Mouse (Mus musculus) midbrain, postnatal 0 days (tissue): ENCODE data around the gene Jtb. TPM values are rescaled to one million over a fixed set of nuclear protein-coding genes. Genes with fewer than 3 reads are reported as not detected.

Experiments
- ATAC-seq: fragments of 200-750 bp; cut with Nextera tagmentation; 2 replicates; pipeline ENCODE4 v1.8.0; 2017; ENCODE audit warnings: moderate number of reproducible peaks, mild to moderate bottlenecking, moderate TSS enrichment, moderate library complexity; ENCODE audit not compliant: low FRiP score
- DNase-seq: peaks from one replicate; pipeline ENCODE4 v3.0.0-alpha.2; 2015; ENCODE audit warnings: low spot score
- H3K27ac ChIP-seq: fragments of 300-500 bp; sonication (generic); 2 replicates; pipeline ENCODE4 v1.5.1; 2014; ENCODE audit warnings: low read depth, mild to moderate bottlenecking, low read length, mixed read lengths
- H3K27me3 ChIP-seq: fragments of 300-500 bp; sonication (generic); 2 replicates; pipeline ENCODE4 v1.6.1; 2014; ENCODE audit warnings: low read length, control low read depth, mixed read lengths; ENCODE audit not compliant: insufficient read depth
- H3K36me3 ChIP-seq: fragments of 300-500 bp; sonication (generic); 2 replicates; pipeline ENCODE4 v1.6.1; 2014; ENCODE audit warnings: low read length, control low read depth, mixed read lengths; ENCODE audit not compliant: insufficient read depth
- H3K4me1 ChIP-seq: fragments of 300-500 bp; sonication (generic); 2 replicates; pipeline ENCODE4 v1.6.1; 2014; ENCODE audit warnings: mild to moderate bottlenecking, control low read depth, antibody characterized with exemption, low read length, mixed read lengths; ENCODE audit not compliant: insufficient read depth
- H3K4me2 ChIP-seq: fragments of 300-500 bp; sonication (generic); 2 replicates; pipeline ENCODE4 v1.6.1; 2014; ENCODE audit warnings: low read depth, mild to moderate bottlenecking, low read length, mixed read lengths; ENCODE audit not compliant: poor library complexity, severe bottlenecking
- H3K4me3 ChIP-seq: fragments of 300-500 bp; sonication (generic); 2 replicates; pipeline ENCODE4 v1.5.1; 2014; ENCODE audit warnings: low read depth, mild to moderate bottlenecking, low read length, moderate library complexity
- H3K9ac ChIP-seq: fragments of 300-500 bp; sonication (generic); replicated peaks from 2 replicates; pipeline ENCODE4 v1.6.1; 2014; ENCODE audit warnings: mild to moderate bottlenecking, low read length, moderate library complexity, mixed read lengths; ENCODE audit not compliant: poor library complexity, severe bottlenecking
- H3K9me3 ChIP-seq: fragments of 300-500 bp; sonication (generic); 2 replicates; pipeline ENCODE4 v1.6.1; 2016; ENCODE audit warnings: low read length, control low read depth
- CTCF ChIP-seq: IDR thresholded peaks from 2 replicates; pipeline ENCODE4 v1.5.1; 2016; ENCODE audit warnings: antibody characterized with exemption, mild to moderate bottlenecking
- whole genome bisulfite sequencing: fragments of 180-500 bp; shearing (Covaris S2); extraction: QIAGEN DNeasy Blood & Tissue Kit; methylation state at CpG from one replicate; pipeline ENCODE4 v1.1.7; 2014; 5-methylcytosine and 5-hydroxymethylcytosine counted together
- polyA plus RNA-seq: library from polyadenylated mRNA; unstranded; fragments of >200 nt; fragmentation: Nextera tagmentation; extraction: Ambion mirVana; gene quantifications from 2 replicates; pipeline ENCODE4 v1.2.1, GENCODE M21; 2015
- total RNA-seq: library from RNA; depleted of rRNA; stranded (reverse); fragments of >200 nt; gene quantifications from 2 replicates; pipeline ENCODE4 v1.2.3, GENCODE M21; 2014

The Jtb gene
- total and polyA plus RNA-seq, 2 experiments from 2014 or later, result 39.1 to 123 TPM

- Histone ChIP-seq H3K4me1 (peaks cover 9% of the 10 kb centered on the region), H3K4me3 (no peak overlapping the region), H3K9ac (no peak overlapping the region), H3K4me2 (no peak overlapping the region), H3K36me3 (peaks cover 60% of the 10 kb centered on the region), H3K27ac (no peak overlapping the region), H3K9me3 (no peaks in the 10 kb centered on the region), H3K27me3 (no peaks in the 10 kb centered on the region)
- 96% methylated on average over 4 of the region's 4 CpGs for whole genome bisulfite sequencing
- TF ChIP-seq CTCF, result no peak
- DNase-seq (no peak), ATAC-seq (no peak)
Measured at GRCm38 (mm10) chr3:90258521-90258920, 27.1 kb downstream of the Jtb start.

DNA sequence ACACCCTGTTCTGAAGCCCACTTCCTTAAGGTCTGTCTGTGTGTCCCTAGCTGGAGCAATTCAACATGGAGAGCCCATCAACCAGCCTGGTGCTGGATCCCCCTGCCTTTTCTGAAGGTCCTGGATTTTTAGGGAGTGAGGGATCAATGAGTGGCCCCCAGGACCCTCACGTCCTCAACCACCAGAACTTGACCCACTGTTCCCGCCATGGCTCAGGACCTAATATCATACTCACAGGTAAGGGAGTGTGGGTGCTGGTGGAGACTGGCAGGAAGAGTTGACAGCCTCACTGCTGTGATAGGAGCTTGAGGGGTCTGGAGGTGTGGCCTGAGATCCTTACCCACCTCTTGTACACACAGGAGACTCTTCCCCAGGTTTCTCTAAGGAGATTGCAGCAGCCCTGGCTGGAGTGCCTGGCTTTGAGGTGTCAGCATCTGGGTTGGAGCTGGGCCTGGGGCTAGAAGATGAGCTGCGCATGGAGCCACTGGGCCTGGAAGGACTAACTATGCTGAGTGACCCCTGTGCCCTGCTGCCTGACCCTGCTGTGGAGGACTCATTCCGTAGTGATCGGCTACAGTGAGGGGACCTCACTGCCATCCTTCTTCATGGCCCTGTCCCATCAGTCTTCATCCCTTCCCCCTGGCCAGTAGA, 31.8 kb downstream of the Jtb start:
- Histone ChIP-seq H3K27me3 (no peaks in the 10 kb centered on the region), H3K4me1 (peaks cover 11% of the 10 kb centered on the region), H3K9me3 (no peaks in the 10 kb centered on the region), H3K36me3 (peaks cover 58% of the 10 kb centered on the region), H3K4me3 (no peak overlapping the region), H3K9ac (no peak overlapping the region), H3K27ac (no peak overlapping the region), H3K4me2 (no peak overlapping the region)
- DNase-seq, result no peak
- TF ChIP-seq CTCF, result no peak
- ATAC-seq, result no peak
- 90% methylated on average over 5 of the region's 5 CpGs for WGBS

DNA sequence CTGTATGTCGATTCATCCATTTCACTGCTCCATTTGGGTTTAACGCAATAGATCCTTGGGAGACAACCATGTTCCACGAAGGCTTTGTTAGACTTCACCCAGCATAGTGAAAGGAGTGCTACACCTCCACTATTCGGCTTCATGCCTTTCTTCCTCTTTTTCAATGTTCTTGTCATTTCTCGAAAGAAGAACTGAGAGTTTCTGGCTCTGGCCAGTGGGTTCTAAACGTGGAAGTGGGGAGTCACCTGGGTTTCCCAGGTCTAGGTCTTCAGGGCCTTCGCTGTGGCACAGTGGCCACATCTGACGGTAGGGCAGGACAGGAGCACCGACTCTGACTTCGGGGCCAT, 33.3 kb downstream of the Jtb start:
- ATAC-seq (no peak), DNase-seq (no peak)
- Histone ChIP-seq H3K4me1 (peaks cover 11% of the 10 kb centered on the region), H3K36me3 (peaks cover 50% of the 10 kb centered on the region), H3K9me3 (no peaks in the 10 kb centered on the region), H3K4me3 (peak overlapping the region; percentile 93), H3K9ac (peak overlapping the region; percentile 91; the same call in 1 of the 2 replicates), H3K27ac (peak overlapping the region; percentile 97), H3K4me2 (peak overlapping the region; percentile 89), H3K27me3 (no peaks in the 10 kb centered on the region)
- no peak for TF ChIP-seq CTCF
- WGBS, result 34% methylated on average over 10 of the region's 10 CpGs

- Histone ChIP-seq H3K9ac (peak within 1 kb of the TSS; percentile 91), H3K27ac (peak within 1 kb of the TSS; percentile 97), H3K4me2 (peak within 1 kb of the TSS; percentile 89), H3K4me1 (peaks cover 11% of the 10 kb centered on the region), H3K36me3 (peaks cover 45% of the 10 kb centered on the region), H3K27me3 (no peaks in the 10 kb centered on the region), H3K4me3 (peak within 1 kb of the TSS; percentile 93), H3K9me3 (no peaks in the 10 kb centered on the region)
- peak; percentile 86 for ATAC-seq
- TF ChIP-seq CTCF, result peak; percentile 91
- DNase-seq, result peak; percentile 81
- WGBS, result under 1% methylated on average over 59 of the region's 87 CpGs
Measured at GRCm38 (mm10) chr3:90265034-90265931, 33.9 kb downstream of the Jtb start, which contains the start of gene Dennd4b. Gene Dennd4b (plus strand): TSS chr3:90265185.

GRCm38 (mm10) chr3:90265932-90266741, 34.7 kb downstream of the Jtb start:
- TF ChIP-seq CTCF, result no peak
- Histone ChIP-seq H3K27me3 (no peaks in the 10 kb centered on the region), H3K9ac (peak overlapping the region; percentile 91), H3K9me3 (no peaks in the 10 kb centered on the region), H3K4me3 (peak overlapping the region; percentile 93), H3K4me1 (peaks cover 11% of the 10 kb centered on the region), H3K36me3 (peaks cover 45% of the 10 kb centered on the region), H3K4me2 (peak overlapping the region; percentile 89), H3K27ac (peak overlapping the region; percentile 97)
- 24% methylated on average over 16 of the region's 16 CpGs for WGBS
- peak; percentile 37 for DNase-seq
- peak; percentile 52 for ATAC-seq
